Mouse (Mus musculus): ENCODE measurements around the gene Trappc5.

DNA sequence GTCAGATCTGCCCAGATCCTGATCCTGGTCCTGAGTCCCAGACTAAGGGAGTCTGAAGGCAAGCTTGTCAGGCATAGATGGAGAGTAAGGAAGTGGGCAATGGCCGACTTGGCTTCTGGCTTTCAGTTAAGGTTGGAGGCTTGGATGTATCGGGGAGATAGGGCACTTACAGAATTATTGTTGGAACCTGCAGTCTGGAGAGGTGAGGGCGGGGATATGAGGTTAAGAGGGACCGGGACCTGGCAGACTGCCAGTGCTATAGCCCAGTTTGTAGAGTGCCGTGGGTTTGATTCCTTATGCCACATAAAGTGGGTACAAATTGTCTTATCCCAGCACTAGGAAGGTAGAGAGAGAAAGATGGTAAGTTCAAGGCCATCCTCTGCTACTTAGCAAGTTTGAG is 3.6 kb downstream of the Trappc5 start:
- TF ChIP-seq POLR2A (IDR thresholded peaks at IDR 0.05; ENCODE audit: insufficient read length, low read depth) (no peak), MAX (IDR thresholded peaks at IDR 0.05; ENCODE audit: low read depth) (no peak), TCF12 (IDR thresholded peaks at IDR 0.05; ENCODE audit: insufficient read depth, poor library complexity, severe bottlenecking) (no peak), REST (IDR thresholded peaks at IDR 0.05; ENCODE audit: insufficient read depth, insufficient read length) (no peak), MYOD1 (IDR thresholded peaks at IDR 0.05; ENCODE audit: control insufficient read depth in 1 of 3, insufficient read length in 2 of 3, low read depth in 2 of 3) (no peak)
